Mouse (Mus musculus): ENCODE measurements around the gene Med13l.

- no peak for TF ChIP-seq CTCF (conservative IDR thresholded peaks at IDR 0.05; ENCODE audit: insufficient read depth, insufficient read length, low read depth, low read length)
- no peak for TF ChIP-seq POLR2A (IDR thresholded peaks at IDR 0.05; ENCODE audit: low read depth, low read length)
Observed at GRCm38 (mm10) chr5:118655428-118655827, 94.9 kb downstream of the Med13l start.
